Mouse (Mus musculus) heart, adult 9 months (tissue): ENCODE results near the gene Stt3a.

Source experiments
- DNase-seq, 2 experiments: peaks; one replicate each; pipeline ENCODE4 v3.0.0; 2022; ENCODE audit warnings: low spot score in 2 of 2

Gene Stt3a

GRCm38 (mm10) chr9:36767203-36768143 is at the start of gene Stt3a:
Stt3a (minus strand) TSS chr9:36767679.
- peak; percentile 99 for DNase-seq

GRCm38 (mm10) chr9:36814486-36814885 is 47.0 kb upstream of the Stt3a start:
- no peak for DNase-seq

- DNase-seq = no peak
Measured at GRCm38 (mm10) chr9:36808126-36808785, 40.8 kb upstream of the Stt3a start.

GRCm38 (mm10) chr9:36805256-36805975 is 37.9 kb upstream of the Stt3a start:
- DNase-seq = no peak

- no peak for DNase-seq
Measured at GRCm38 (mm10) chr9:36803926-36804325, 36.4 kb upstream of the Stt3a start.

DNA sequence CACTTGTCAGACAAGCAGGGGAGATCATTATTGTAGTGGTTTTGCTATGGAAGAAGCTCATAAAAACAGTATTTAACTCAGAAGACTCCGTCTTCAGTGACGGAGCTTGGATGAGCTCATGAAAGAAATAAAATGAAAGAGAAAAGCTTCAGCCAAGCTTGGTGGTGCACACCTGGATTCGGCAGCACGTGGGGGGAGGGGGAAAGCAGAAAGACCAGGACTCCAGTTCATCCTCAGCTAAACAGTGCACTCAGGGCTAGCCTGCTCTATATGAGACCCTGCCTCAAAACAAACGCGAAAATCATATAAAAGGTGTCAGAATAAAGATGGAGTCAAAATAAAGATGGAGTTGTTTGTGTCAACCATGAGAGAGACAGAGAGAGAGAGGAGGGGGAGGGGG is 35.9 kb upstream of the Stt3a start:
- no peak for DNase-seq

DNA sequence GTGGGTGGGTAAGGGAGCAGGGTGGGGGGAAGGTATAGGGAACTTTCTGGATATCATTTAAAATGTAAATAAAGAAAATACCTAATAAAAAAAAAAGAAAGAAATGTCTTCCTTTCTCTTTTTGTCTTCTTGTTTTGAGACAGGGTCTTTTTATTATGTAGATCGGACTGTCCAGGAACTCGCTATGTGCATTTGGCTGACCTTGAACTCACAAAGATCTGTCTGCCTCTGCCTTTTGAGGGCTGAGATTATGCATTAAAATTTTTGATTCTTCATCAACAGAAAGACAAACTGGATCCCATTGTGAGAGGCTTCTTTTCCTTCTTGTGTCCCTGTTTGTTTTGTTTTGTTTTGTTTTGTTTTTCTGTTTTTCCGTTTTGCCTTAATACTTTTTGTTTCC is 35.5 kb upstream of the Stt3a start:
- no peak for DNase-seq

GRCm38 (mm10) chr9:36801961-36802360 is 34.5 kb upstream of the Stt3a start:
- no peak for DNase-seq

- DNase-seq = peak; percentile 85 to 92
Measured at GRCm38 (mm10) chr9:36796781-36797555, 29.5 kb upstream of the Stt3a start, which contains the start of gene Ei24. Ei24 (minus strand) TSS chr9:36797393.

DNA sequence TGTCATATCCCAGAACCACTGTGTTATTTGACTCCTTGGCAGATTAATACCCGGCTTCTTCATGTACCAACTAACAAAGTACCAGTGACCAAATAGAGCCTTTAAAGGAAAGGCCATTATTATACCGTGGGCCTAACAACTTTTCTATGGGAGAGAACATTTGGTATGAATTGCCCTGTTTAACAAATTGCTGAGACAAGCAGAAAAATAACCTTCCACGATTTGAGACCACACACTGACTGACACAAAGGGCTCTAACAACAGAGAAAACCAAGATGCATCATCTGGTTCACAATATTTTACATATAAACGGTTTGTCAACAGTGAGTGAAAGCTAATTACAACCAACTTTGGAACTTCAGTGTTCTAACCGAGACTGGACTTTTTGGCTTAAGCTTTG is 28.7 kb upstream of the Stt3a start:
- DNase-seq = no peak

DNA sequence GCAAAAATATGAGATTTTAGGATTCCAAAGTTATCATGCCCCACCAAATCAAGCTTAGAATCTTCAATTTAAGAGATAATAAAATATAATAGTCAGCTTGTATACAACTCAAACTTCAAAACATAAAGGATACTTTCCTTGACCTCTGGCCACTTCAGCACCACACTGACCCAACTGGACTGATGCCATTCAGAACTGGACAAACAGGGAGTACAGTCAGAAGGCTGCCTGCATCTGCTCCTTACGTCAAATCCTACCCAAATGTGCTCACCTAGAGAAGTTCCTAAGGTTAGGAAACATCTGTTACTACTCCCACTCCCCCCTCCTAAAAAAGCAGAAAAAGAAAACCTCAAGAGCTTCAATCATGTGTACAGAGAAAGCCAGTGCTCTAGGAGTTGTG is 28.1 kb upstream of the Stt3a start:
- DNase-seq = no peak

DNA sequence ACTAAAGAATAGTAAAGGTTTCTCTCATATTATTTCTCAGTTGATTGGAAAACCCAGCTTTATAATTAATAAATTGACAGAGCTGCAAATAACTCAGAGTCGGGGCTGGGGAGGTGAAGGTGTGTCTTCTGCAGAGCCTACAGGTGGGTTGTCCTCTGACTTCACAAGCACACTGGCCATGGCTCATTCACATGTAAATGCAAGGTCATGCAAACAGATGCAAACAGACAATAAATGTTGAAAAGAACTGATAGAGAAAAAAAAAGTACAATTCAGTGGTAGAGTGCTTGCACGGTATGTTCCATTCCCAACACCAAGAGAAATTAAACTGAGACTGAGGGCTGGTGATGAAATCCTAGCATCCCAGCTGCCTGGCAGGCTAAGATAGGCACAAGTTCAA is 27.0 kb upstream of the Stt3a start:
- DNase-seq = no peak

DNA sequence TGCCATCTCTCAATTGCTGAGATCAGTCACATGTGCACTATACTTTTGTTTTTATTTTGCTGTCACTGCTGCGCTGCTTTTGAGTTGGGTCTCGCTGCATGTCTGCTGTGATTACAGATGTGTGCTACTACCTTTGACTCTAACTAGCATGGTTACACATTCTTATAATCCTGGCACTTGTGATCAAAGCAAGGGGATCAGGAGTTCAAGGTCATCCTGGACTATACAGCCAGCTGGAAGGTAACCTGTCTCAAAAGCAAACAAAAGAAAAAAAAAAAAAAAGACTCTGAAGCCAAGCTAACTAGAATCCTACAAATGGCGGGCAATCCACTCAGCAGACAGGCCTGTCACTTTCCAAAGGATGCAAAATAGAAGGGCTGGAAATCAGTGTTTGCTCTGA is 24.7 kb upstream of the Stt3a start:
- no peak for DNase-seq

DNA sequence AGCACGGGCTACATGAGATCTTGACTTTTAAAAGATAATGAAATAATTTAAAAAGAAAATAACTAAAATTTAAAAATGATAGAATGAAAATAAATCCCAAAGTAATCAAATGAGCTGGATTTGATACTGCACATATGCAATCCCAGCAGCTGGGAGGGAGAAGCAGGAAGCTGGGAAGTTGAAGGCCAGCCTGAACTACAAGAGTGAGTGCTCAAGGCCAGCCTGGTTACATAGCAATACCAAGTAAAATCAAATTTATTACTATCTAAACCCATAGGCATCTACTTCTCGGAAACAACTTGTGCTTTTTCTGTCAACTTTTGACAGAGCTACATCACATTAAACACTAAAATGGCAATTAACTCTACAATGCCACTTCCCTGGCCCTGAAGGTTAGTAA is 16.4 kb upstream of the Stt3a start:
- no peak for DNase-seq

- DNase-seq = no peak
Measured at GRCm38 (mm10) chr9:36769048-36769413, 1.6 kb upstream of the Stt3a start.

GRCm38 (mm10) chr9:36768156-36769047 is 923 bp upstream of the Stt3a start:
- no peak for DNase-seq

DNA sequence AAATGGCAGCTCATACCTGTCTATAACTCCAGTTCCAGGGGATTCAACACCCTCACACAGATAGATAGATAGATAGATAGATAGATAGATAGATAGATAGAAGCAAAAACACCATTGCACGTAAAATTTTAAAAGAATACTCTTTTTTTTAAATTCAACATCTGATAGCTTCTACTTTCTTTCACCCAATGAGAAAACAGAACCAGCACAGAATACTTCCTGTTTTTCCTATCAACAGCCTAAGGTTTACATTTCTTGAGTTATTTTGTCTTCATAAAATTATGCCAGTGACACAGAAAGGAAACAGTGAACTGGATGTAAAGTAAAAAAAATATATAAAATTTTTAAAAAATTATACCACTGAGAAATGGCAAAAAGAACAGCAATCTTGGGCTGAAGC is 3.1 kb downstream of the Stt3a start:
- DNase-seq = no peak

- DNase-seq = no peak
Measured at GRCm38 (mm10) chr9:36727034-36727755, 40.3 kb downstream of the Stt3a start, which contains the start of gene Chek1. Chek1 (minus strand) TSS chr9:36727065.

DNA sequence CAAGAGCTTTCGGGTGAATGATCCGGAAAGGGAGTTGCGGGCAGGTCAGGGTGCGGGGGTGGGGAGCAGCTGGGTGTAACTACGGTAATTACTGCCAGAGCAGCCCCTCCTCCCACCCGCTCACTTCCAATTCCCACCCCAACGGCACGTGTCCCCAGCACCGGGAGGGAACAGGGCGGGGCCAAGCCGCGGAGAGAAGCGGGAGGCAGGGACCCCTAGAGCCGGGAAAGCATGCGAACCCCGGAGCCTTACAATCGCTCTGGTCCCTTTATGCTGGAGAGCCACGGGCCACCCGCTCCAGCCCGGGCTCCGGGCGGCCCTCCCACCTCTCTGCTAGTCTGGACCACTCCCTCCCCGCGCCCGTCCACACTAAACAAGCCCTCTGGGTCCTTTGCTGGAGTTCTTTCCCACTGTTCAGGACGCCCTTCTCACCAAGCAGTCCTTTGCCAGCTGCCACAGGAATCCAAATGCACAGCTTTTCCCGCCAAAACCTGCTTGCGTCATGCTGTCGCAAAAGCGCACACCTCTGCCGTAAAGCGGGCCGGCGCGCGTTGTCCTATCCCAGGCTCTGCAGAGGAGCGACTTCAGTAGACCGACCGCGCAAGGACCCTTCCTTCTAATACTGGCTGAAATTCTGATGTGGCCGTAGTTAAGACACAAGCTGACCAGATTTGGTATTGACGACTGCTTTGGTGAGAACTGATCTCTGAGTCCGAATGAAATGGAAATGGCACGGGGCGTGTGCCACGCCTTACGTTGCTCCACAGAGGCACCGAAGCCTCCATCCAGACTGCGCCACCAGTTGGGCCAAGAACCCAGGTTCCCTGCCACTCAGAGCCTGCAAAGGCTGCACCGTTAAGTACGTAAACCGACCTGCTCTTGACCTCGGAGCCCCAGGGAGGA is 41.1 kb downstream of the Stt3a start:
- peak; percentile 88 to 92 for DNase-seq
